Mouse (Mus musculus) hindbrain, embryonic 16.5 days (tissue): Measurements from ENCODE around the gene Gpr15. TPM values are rescaled to one million over a fixed set of nuclear protein-coding genes. Genes with fewer than 3 reads are reported as not detected.

Experiments used
- ATAC-seq: fragments of 200-750 bp; cut with Nextera tagmentation; 2 replicates; pipeline ENCODE4 v1.8.0; 2017; ENCODE audit warnings: moderate TSS enrichment, moderate library complexity
- H3K27ac ChIP-seq: fragments of 300-500 bp; sonication (generic); 2 replicates; pipeline ENCODE4 v1.5.1; 2014; ENCODE audit warnings: low read depth, mild to moderate bottlenecking, control low read depth, low read length, moderate library complexity
- H3K27me3 ChIP-seq: fragments of 300-500 bp; sonication (generic); replicated peaks from 2 replicates; pipeline ENCODE4 v1.6.1; 2014; ENCODE audit warnings: low read length; ENCODE audit not compliant: control insufficient read depth, insufficient read depth
- H3K36me3 ChIP-seq: fragments of 300-500 bp; sonication (generic); 2 replicates; pipeline ENCODE4 v1.6.1; 2014; ENCODE audit warnings: mild to moderate bottlenecking, low read length, moderate library complexity, mixed read lengths; ENCODE audit not compliant: control insufficient read depth, insufficient read depth
- H3K4me1 ChIP-seq: fragments of 300-500 bp; sonication (generic); 2 replicates; pipeline ENCODE4 v1.6.1; 2014; ENCODE audit warnings: low read depth, low read length; ENCODE audit not compliant: control insufficient read depth, insufficient read depth
- H3K4me2 ChIP-seq: fragments of 300-500 bp; sonication (generic); 2 replicates; pipeline ENCODE4 v1.6.1; 2014; ENCODE audit warnings: mild to moderate bottlenecking, low read length, control low read depth, moderate library complexity
- H3K4me3 ChIP-seq: fragments of 300-500 bp; sonication (generic); 2 replicates; pipeline ENCODE4 v1.5.1; 2014; ENCODE audit warnings: mild to moderate bottlenecking, low read length, control low read depth, moderate library complexity
- H3K9ac ChIP-seq: fragments of 300-500 bp; sonication (generic); 2 replicates; pipeline ENCODE4 v1.6.1; 2014; ENCODE audit warnings: low read depth, mild to moderate bottlenecking, control low read depth, low read length, moderate library complexity
- H3K9me3 ChIP-seq: fragments of 300-500 bp; sonication (generic); 2 replicates; pipeline ENCODE4 v1.6.1; 2014; ENCODE audit warnings: mild to moderate bottlenecking, low read length, moderate library complexity; ENCODE audit not compliant: control insufficient read depth
- WGBS: fragments of 180-500 bp; shearing (Covaris S2); extraction: QIAGEN DNeasy Blood & Tissue Kit; methylation state at CpG from one replicate; pipeline ENCODE4 v1.1.7; 2014; 5-methylcytosine and 5-hydroxymethylcytosine counted together
- polyA plus RNA-seq: library from polyadenylated mRNA; unstranded; fragments of >200 nt; fragmentation: Nextera tagmentation; extraction: Ambion mirVana; gene quantifications from 2 replicates; pipeline ENCODE4 v1.2.1, GENCODE M21; 2015

Gpr15 gene
- 0.12 TPM in 1 of 2 replicates, not detected in the other for polyA plus RNA-seq

DNA sequence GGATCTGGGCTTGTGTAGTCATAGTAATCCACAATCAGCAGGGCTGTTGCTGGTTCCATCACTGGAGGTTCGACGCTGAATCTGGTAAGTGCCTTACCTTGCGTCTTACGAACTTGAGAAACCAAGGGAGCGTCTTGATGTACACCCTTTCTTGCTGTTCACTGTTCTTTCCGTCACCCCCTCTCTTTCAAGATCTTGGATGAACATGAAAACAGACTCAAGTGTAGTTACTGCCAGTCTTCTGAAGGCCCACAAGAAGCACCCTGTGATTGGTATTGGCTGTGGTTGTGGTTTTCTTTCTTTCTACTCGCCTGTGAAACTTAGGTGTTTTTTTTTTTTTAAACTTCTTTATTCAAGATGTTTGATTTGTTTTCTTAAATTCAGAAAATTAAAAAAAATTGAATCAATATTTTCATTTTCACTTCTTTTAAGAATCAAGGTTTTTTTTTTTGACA is at the start of gene Gpr15:
TSS of gene Gpr15 (minus strand) at position 405 of the 455 bp plus-strand sequence.
- no peaks in the 10 kb centered on the region for H3K4me1 ChIP-seq
- no peak for ATAC-seq
- no peak within 1 kb of the TSS for H3K9ac ChIP-seq
- H3K27me3 ChIP-seq = no peaks in the 10 kb centered on the region
- no peaks in the 10 kb centered on the region for H3K36me3 ChIP-seq
- no peak within 1 kb of the TSS for H3K4me2 ChIP-seq
- no peak within 1 kb of the TSS for H3K27ac ChIP-seq
- no peaks in the 10 kb centered on the region for H3K9me3 ChIP-seq
- 96% methylated on average over 7 of the region's 7 CpGs for whole genome bisulfite sequencing
- H3K4me3 ChIP-seq = no peak within 1 kb of the TSS

DNA sequence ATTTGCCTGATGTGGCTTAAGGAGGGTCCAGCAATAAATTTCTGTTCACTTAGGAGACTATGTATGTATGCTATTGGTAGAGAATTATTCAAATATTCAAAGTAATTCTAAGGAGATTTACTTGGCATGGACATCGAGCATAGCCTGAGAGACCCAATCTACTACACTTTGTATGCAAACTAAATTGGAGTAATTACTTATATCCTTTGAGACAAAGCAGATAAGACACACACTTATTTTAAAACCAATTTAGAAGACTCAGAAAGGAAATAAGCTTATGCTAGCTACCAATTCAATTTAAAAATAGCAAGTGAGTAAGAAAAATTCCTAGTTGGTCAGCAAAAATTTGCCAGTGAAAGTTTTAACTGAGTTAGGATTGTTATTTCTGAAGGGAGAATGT is 44.2 kb upstream of the Gpr15 start, which contains the start of gene Olfr172:
TSS of gene Olfr172 (minus strand) at position 101 of the 400 bp plus-strand sequence.
- Histone ChIP-seq H3K27ac (no peak within 1 kb of the TSS), H3K27me3 (no peaks in the 10 kb centered on the region), H3K4me3 (no peak within 1 kb of the TSS), H3K9me3 (no peaks in the 10 kb centered on the region), H3K36me3 (no peaks in the 10 kb centered on the region), H3K9ac (no peak within 1 kb of the TSS), H3K4me1 (no peaks in the 10 kb centered on the region), H3K4me2 (no peak within 1 kb of the TSS)
- 76% methylated on average over 1 of the region's 1 CpGs for WGBS
- no peak for ATAC-seq

DNA sequence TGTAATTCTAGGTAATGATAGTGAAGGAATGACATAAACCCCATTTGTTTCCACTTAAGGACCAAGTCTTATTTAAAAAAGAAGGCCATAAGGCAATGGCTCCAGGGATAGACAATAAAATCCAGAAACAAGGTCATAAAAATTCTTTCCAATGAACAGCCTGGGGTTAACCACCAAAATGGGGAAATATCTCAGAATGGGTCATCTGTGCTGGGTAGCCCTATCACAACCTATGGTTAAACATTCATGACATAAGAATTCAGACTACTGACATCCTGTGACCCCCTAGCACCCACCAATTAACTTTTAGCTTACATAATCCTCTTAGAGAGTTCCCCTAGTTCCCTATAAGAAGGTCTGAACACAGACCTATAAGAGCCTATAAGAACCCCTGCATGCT is 37.3 kb upstream of the Gpr15 start:
- ATAC-seq = no peak
- Histone ChIP-seq H3K27me3 (no peaks in the 10 kb centered on the region), H3K4me3 (no peak overlapping the region), H3K4me1 (no peaks in the 10 kb centered on the region), H3K36me3 (no peaks in the 10 kb centered on the region), H3K27ac (no peak overlapping the region), H3K9ac (no peak overlapping the region), H3K9me3 (no peaks in the 10 kb centered on the region), H3K4me2 (no peak overlapping the region)

DNA sequence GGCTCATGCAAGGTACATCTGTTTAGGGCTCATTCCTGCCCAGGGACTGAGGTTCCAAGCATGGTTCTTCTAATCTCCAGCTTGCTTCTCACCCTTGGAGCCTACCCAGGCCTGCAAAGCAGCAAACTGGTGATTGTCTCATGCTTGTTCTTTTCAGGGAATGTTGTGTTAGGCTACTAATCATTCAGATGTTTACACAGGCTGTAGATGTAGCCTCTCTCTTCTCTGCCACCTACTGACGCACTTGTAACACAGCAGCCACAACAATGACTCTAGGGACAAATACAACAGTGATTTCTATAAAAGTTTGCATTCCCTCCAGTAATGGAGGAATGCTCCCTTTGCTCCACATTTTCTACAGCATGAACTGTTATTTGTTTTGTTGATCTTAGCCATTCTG is 32.4 kb upstream of the Gpr15 start:
- WGBS = 13% methylated on average over 1 of the region's 1 CpGs
- ATAC-seq = no peak
- H3K4me1 ChIP-seq = no peaks in the 10 kb centered on the region
- H3K27me3 ChIP-seq = no peaks in the 10 kb centered on the region
- H3K9me3 ChIP-seq = no peaks in the 10 kb centered on the region
- H3K4me3 ChIP-seq = no peak overlapping the region
- H3K36me3 ChIP-seq = no peaks in the 10 kb centered on the region
- H3K27ac ChIP-seq = no peak overlapping the region
- H3K9ac ChIP-seq = no peak overlapping the region
- H3K4me2 ChIP-seq = no peak overlapping the region

DNA sequence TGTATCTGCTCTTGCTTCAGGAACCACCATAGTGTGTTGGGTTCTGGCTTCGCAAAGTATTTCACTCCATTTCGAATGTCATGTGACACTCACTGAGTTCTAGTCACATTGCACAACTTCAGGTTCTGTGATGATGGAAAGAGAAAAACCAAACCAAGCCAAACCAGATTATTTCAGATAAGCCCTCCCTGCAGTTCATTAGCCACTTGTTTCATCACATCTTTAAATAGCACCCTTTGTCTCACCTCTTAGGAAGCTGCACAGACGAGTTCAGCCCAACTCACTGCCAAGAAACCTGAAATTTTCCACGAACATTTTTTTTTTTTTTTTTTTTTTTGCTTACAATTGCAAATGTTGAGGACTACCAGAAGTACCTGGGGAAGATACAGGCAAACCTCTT is 27.8 kb upstream of the Gpr15 start:
- no peaks in the 10 kb centered on the region for H3K4me1 ChIP-seq
- ATAC-seq = no peak
- 78% methylated on average over 4 of the region's 4 CpGs for WGBS

DNA sequence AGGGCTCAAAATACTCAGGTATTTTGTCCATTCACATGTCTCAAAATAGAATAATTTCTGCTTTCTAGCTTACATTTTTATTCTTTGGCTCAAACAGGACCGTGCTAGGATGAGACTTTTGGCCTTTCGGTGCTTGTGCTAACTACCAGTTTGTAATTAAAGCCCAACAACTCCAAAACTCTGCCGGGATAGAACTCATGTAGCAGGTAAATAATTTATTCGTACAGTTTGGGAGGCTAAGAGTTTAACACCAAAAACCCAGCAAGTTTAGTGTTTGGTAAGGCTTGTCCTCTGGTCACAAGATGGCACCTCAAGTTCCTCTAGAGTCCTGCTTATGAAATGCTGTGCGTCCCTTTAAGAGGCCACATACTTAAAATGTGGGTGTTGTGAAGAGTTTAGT is 21.9 kb upstream of the Gpr15 start:
- H3K36me3 ChIP-seq = no peaks in the 10 kb centered on the region
- no peak for ATAC-seq
- H3K9ac ChIP-seq = no peak overlapping the region
- no peaks in the 10 kb centered on the region for H3K4me1 ChIP-seq
- no peaks in the 10 kb centered on the region for H3K9me3 ChIP-seq
- 96% methylated on average over 5 of the region's 5 CpGs for WGBS
- H3K27ac ChIP-seq = no peak overlapping the region
- H3K4me2 ChIP-seq = no peak overlapping the region
- no peak overlapping the region for H3K4me3 ChIP-seq
- no peaks in the 10 kb centered on the region for H3K27me3 ChIP-seq

More for the DNA sequence above, 27.8 kb upstream of the Gpr15 start:
- no peaks in the 10 kb centered on the region for H3K27me3 ChIP-seq
- no peak overlapping the region for H3K9ac ChIP-seq
- no peak overlapping the region for H3K4me3 ChIP-seq
- H3K36me3 ChIP-seq = no peaks in the 10 kb centered on the region
- H3K4me2 ChIP-seq = no peak overlapping the region
- no peaks in the 10 kb centered on the region for H3K9me3 ChIP-seq
- no peak overlapping the region for H3K27ac ChIP-seq

DNA sequence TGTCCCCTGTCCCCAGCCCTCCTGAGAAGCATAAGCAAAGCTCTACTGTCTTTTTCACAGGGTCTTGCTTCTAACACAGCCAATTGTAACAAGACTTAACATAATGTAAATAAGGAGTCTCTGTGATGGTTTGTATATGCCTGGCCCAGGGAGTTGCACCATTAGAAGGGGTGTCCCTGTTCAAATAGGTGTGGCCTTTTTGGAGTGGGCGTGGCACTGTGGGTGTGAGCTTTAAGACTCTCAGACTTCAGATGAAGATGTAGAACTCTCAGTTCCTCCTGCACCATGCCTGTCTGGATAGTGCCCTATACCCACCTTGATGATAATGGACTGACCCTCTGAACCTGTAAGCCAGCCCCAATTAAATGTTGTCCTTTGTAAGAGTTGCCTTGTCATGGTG is 19.9 kb upstream of the Gpr15 start:
- H3K9me3 ChIP-seq = no peaks in the 10 kb centered on the region
- no peak for ATAC-seq
- no peaks in the 10 kb centered on the region for H3K27me3 ChIP-seq
- H3K9ac ChIP-seq = no peak overlapping the region
- H3K4me3 ChIP-seq = no peak overlapping the region
- no peaks in the 10 kb centered on the region for H3K4me1 ChIP-seq
- peaks cover 5% of the 10 kb centered on the region; the same call in 1 of the 2 replicates for H3K36me3 ChIP-seq
- no peak overlapping the region for H3K27ac ChIP-seq
- H3K4me2 ChIP-seq = no peak overlapping the region
- WGBS = 100% methylated on average over 1 of the region's 1 CpGs

DNA sequence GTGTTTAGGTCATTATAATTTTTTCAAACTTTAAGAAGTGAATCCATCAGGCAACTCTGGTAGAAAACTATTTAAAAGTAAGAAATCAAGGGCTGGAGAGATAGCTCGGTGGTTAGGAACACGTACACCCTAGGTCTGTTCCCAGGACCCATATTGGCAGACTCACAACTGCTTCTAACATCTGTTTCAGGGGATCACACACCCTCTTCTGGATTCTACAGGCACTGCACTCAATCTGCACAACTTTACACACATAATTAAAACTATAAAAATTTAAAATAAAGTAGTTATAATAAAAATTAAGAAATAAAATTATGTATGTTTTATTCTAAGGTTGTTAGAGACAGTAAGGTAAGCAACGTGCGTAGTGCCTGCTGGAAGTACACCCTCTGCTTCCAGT is 19.3 kb upstream of the Gpr15 start:
- Histone ChIP-seq H3K9ac (no peak overlapping the region), H3K27ac (no peak overlapping the region), H3K27me3 (no peaks in the 10 kb centered on the region), H3K4me3 (no peak overlapping the region), H3K36me3 (peaks cover 8% of the 10 kb centered on the region; the same call in 1 of the 2 replicates), H3K4me2 (no peak overlapping the region), H3K4me1 (no peaks in the 10 kb centered on the region), H3K9me3 (no peaks in the 10 kb centered on the region)
- no peak for ATAC-seq
- WGBS = 84% methylated on average over 4 of the region's 4 CpGs

DNA sequence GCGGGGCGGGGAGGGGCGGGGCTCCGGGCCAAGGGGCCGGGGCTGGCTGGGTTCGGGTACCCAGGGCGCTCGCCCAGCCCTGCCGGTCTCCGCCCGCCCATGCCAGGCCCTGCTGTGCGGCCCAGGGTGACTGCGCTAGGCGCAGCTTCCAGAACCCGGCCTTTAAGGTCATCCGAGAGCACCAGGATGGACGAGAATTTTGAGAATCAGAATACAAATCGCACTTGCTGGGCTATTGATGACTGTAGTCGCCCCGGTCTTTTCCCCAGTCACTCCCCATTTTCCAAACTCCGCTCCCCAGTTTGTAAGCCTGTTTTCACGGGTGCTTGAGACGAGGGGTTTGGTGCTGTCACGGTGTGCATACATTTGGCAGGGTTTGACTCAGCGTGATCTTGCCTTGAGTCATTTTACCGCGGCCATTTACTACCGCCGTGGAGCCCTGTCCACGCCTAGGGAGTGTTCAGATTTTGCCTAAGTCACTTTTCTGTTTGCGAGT is 9.4 kb upstream of the Gpr15 start:
- peak overlapping the region; percentile 89 for H3K9ac ChIP-seq
- H3K4me3 ChIP-seq = peak overlapping the region; percentile 84
- no peaks in the 10 kb centered on the region for H3K9me3 ChIP-seq
- WGBS = under 1% methylated on average over 20 of the region's 31 CpGs
- ATAC-seq = peak; percentile 92
- peak overlapping the region; percentile 61 for H3K4me2 ChIP-seq
- peaks cover 8% of the 10 kb centered on the region for H3K4me1 ChIP-seq
- H3K36me3 ChIP-seq = peaks cover 23% of the 10 kb centered on the region
- peak overlapping the region; percentile 90 for H3K27ac ChIP-seq
- H3K27me3 ChIP-seq = no peaks in the 10 kb centered on the region
